Mouse (Mus musculus) liver, postnatal 0 days (tissue): ENCODE measurements at regions not wholly inside any gene's neighbourhood (a gene's known extent, or its start where the extent isn't known, plus 50 kb on each side); places are given as distances from the start of the nearest gene placed in this dataset.

ENCODE experiments used
- ATAC-seq: fragments of 200-750 bp; cut with Nextera tagmentation; 2 replicates; pipeline ENCODE4 v1.8.0; 2017; ENCODE audit warnings: mild to moderate bottlenecking, moderate library complexity
- DNase-seq: peaks from one replicate; pipeline ENCODE4 v3.0.0-alpha.2; 2016
- H3K27ac ChIP-seq: fragments of 300-500 bp; sonication (generic); 2 replicates; pipeline ENCODE4 v1.5.1; 2014; ENCODE audit warnings: antibody characterized with exemption, moderate library complexity, mild to moderate bottlenecking, low read depth
- H3K27me3 ChIP-seq: fragments of 300-500 bp; sonication (generic); 2 replicates; pipeline ENCODE4 v1.6.1; 2014; ENCODE audit warnings: low read length, control low read depth, mixed read lengths; ENCODE audit not compliant: insufficient read depth
- H3K36me3 ChIP-seq: fragments of 300-500 bp; sonication (generic); replicated peaks from 2 replicates; pipeline ENCODE4 v1.6.1; 2014; ENCODE audit warnings: mild to moderate bottlenecking, control low read depth, low read length, moderate library complexity, mixed read lengths; ENCODE audit not compliant: insufficient read depth
- H3K4me1 ChIP-seq: fragments of 300-500 bp; sonication (generic); 2 replicates; pipeline ENCODE4 v1.6.1; 2014; ENCODE audit warnings: antibody characterized with exemption, mild to moderate bottlenecking, control low read depth; ENCODE audit not compliant: insufficient read depth
- H3K4me2 ChIP-seq: fragments of 300-500 bp; sonication (generic); 2 replicates; pipeline ENCODE4 v1.6.1; 2014; ENCODE audit warnings: low read depth, mild to moderate bottlenecking, low read length, moderate library complexity, mixed read lengths
- H3K4me3 ChIP-seq: fragments of 300-500 bp; sonication (generic); 2 replicates; pipeline ENCODE4 v1.5.1; 2014; ENCODE audit warnings: low read depth, low read length
- H3K9ac ChIP-seq: fragments of 300-500 bp; sonication (generic); replicated peaks from 2 replicates; pipeline ENCODE4 v1.6.1; 2014; ENCODE audit warnings: mild to moderate bottlenecking, moderate library complexity
- H3K9me3 ChIP-seq: fragments of 300-500 bp; sonication (generic); 2 replicates; pipeline ENCODE4 v1.6.1; 2016; ENCODE audit warnings: mild to moderate bottlenecking, control low read depth, low read length, mixed read lengths
- CTCF ChIP-seq: sonication (generic); IDR thresholded peaks from 2 replicates; pipeline ENCODE4 v1.5.1; 2016; ENCODE audit warnings: antibody characterized with exemption, low read depth
- EP300 ChIP-seq: IDR thresholded peaks from 2 replicates; pipeline ENCODE4 v1.6.1; 2016; ENCODE audit warnings: antibody characterized with exemption, low read depth, mild to moderate bottlenecking
- WGBS: fragments of 180-500 bp; shearing (Covaris S2); extraction: QIAGEN DNeasy Blood & Tissue Kit; methylation state at CpG from one replicate; pipeline ENCODE4 v1.1.7; 2014; ENCODE audit not compliant: insufficient replicate concordance; 5-methylcytosine and 5-hydroxymethylcytosine counted together

GRCm38 (mm10) chr8:56476158-56476557, 74.7 kb downstream of the Cep44 start:
- ATAC-seq (no peak), DNase-seq (no peak)
- no peak for TF ChIP-seq EP300
- TF ChIP-seq CTCF, result no peak
- Histone ChIP-seq H3K36me3 (no peaks in the 10 kb centered on the region), H3K4me3 (no peak overlapping the region), H3K9me3 (no peaks in the 10 kb centered on the region), H3K4me1 (no peaks in the 10 kb centered on the region), H3K27ac (no peak overlapping the region), H3K9ac (no peak overlapping the region), H3K27me3 (no peaks in the 10 kb centered on the region), H3K4me2 (no peak overlapping the region)
- WGBS, result 74% methylated on average over 5 of the region's 5 CpGs

DNA sequence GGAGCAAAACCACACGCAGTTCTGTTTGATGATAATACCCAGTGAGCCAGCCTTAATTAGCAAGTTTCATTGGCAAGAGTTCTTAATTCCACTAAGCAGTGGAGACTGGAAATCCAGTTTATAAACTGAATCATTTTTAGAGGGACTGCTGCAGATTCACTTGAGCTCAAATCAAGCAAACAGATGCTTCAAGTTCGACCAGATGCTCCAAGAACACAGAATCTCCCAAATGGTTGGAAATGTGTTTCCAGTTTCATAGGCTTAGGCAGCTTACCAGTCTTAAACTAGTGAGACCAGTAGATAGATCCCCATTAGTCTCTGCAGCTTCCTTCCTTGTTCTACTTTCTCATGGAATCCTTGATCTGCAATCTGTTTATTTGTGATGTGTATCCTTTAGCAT, 75.7 kb downstream of the Cep44 start:
- DNase-seq (no peak), ATAC-seq (no peak)
- H3K4me1 ChIP-seq, result no peaks in the 10 kb centered on the region
- no peak overlapping the region for H3K4me2 ChIP-seq
- H3K27ac ChIP-seq, result no peak overlapping the region
- H3K9ac ChIP-seq, result no peak overlapping the region
- H3K36me3 ChIP-seq, result no peaks in the 10 kb centered on the region
- no peaks in the 10 kb centered on the region for H3K9me3 ChIP-seq
- 62% methylated on average over 2 of the region's 2 CpGs for WGBS
- H3K4me3 ChIP-seq, result no peak overlapping the region
- TF ChIP-seq CTCF (no peak), EP300 (no peak)
- H3K27me3 ChIP-seq, result no peaks in the 10 kb centered on the region

GRCm38 (mm10) chr8:56474335-56474734, 76.5 kb downstream of the Cep44 start:
- Histone ChIP-seq H3K27me3 (no peaks in the 10 kb centered on the region), H3K9ac (no peak overlapping the region), H3K9me3 (no peaks in the 10 kb centered on the region), H3K4me1 (no peaks in the 10 kb centered on the region), H3K36me3 (no peaks in the 10 kb centered on the region), H3K4me3 (no peak overlapping the region), H3K4me2 (no peak overlapping the region), H3K27ac (no peak overlapping the region)
- ATAC-seq (no peak), DNase-seq (no peak)
- WGBS, result 31% methylated on average over 2 of the region's 2 CpGs
- no peak for TF ChIP-seq CTCF
- TF ChIP-seq EP300, result no peak

GRCm38 (mm10) chr8:56465091-56465490, 85.8 kb downstream of the Cep44 start:
- H3K4me3 ChIP-seq, result no peak overlapping the region
- ATAC-seq (no peak), DNase-seq (no peak)
- no peak overlapping the region for H3K4me2 ChIP-seq
- TF ChIP-seq CTCF (no peak), EP300 (no peak)
- no peaks in the 10 kb centered on the region for H3K36me3 ChIP-seq
- H3K27ac ChIP-seq, result no peak overlapping the region
- no peak overlapping the region for H3K9ac ChIP-seq
- WGBS, result 58% methylated on average over 1 of the region's 1 CpGs
- H3K9me3 ChIP-seq, result no peaks in the 10 kb centered on the region
- no peaks in the 10 kb centered on the region for H3K4me1 ChIP-seq
- no peaks in the 10 kb centered on the region for H3K27me3 ChIP-seq

GRCm38 (mm10) chr8:56450982-56451381, 99.9 kb downstream of the Cep44 start:
- Histone ChIP-seq H3K4me1 (no peaks in the 10 kb centered on the region), H3K4me2 (no peak overlapping the region), H3K4me3 (no peak overlapping the region), H3K27ac (no peak overlapping the region), H3K9me3 (no peaks in the 10 kb centered on the region), H3K9ac (no peak overlapping the region), H3K36me3 (no peaks in the 10 kb centered on the region), H3K27me3 (no peaks in the 10 kb centered on the region)
- DNase-seq, result no peak
- TF ChIP-seq CTCF (no peak), EP300 (no peak)
- WGBS, result 73% methylated on average over 3 of the region's 3 CpGs
- no peak for ATAC-seq

DNA sequence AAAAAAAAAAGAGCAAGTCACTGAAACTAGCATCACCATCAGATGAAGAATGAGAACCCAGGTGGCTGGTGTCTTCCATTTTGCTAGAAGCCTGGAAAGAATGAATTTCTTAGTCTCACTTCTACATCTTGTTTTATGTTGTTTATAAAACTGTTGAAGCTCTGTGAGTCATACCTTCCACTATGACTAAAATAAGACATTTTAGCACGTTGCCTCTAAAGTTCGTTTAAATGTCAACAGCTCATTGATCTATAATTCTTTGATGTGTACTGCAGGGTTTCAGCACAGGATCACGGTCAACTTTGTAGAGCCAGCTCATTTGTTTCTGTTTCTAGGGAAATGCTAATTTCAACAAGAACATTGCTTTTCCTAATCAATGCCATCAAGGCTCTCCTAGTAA, 107.2 kb downstream of the Cep44 start:
- H3K4me2 ChIP-seq, result no peak overlapping the region
- no peak for ATAC-seq
- H3K36me3 ChIP-seq, result no peaks in the 10 kb centered on the region
- no peak overlapping the region for H3K9ac ChIP-seq
- H3K27me3 ChIP-seq, result no peaks in the 10 kb centered on the region
- no peak for TF ChIP-seq EP300
- no peak for TF ChIP-seq CTCF
- no peaks in the 10 kb centered on the region for H3K9me3 ChIP-seq
- no peaks in the 10 kb centered on the region for H3K4me1 ChIP-seq
- DNase-seq, result no peak
- no peak overlapping the region for H3K4me3 ChIP-seq
- H3K27ac ChIP-seq, result no peak overlapping the region
- WGBS, result 71% methylated on average over 3 of the region's 3 CpGs

- no peak for TF ChIP-seq CTCF
- no peak for TF ChIP-seq EP300
- H3K4me2 ChIP-seq, result no peak overlapping the region
- H3K9me3 ChIP-seq, result no peaks in the 10 kb centered on the region
- DNase-seq (no peak), ATAC-seq (peak; percentile 49; the same call in 1 of the 2 replicates)
- no peaks in the 10 kb centered on the region for H3K4me1 ChIP-seq
- H3K9ac ChIP-seq, result no peak overlapping the region
- H3K27me3 ChIP-seq, result no peaks in the 10 kb centered on the region
- no peak overlapping the region for H3K27ac ChIP-seq
- WGBS, result 69% methylated on average over 1 of the region's 1 CpGs
- H3K36me3 ChIP-seq, result no peaks in the 10 kb centered on the region
- H3K4me3 ChIP-seq, result no peak overlapping the region
These were observed 111.4 kb downstream of the Cep44 start for GRCm38 (mm10) chr8:56439417-56439816.
